Mouse (Mus musculus) gastrocnemius, adult 2 months (tissue): Measurements from ENCODE around the gene Ttc39b. TPM values are rescaled to one million over a fixed set of nuclear protein-coding genes. Genes with fewer than 3 reads are reported as not detected.
"Not testable (repeated sequence)": the region's sequence is repeated elsewhere in the genome, so short reads cannot be mapped to it uniquely, and the experiment has no call there.

Source experiments
- DNase-seq: peaks from one replicate; pipeline ENCODE4 v3.0.0; 2022
- H3K27ac ChIP-seq: fragments of 200-600 bp; 2 replicates; pipeline ENCODE4 v1.8.1; 2022; ENCODE audit warnings: mild to moderate bottlenecking
- H3K4me3 ChIP-seq: fragments of 200-600 bp; 2 replicates; pipeline ENCODE4 v1.8.1; 2022; ENCODE audit warnings: mild to moderate bottlenecking, moderate library complexity
- CTCF ChIP-seq: fragments of 200-600 bp; IDR thresholded peaks from 2 replicates; pipeline ENCODE4 v1.8.1; 2022; ENCODE audit warnings: antibody characterized with exemption, mild to moderate bottlenecking, moderate library complexity
- intact Hi-C: fragments of 180-260 bp; cut with DNase I; formaldehyde crosslinking; loops from one replicate; pipeline ENCODE4 v1.15.1; 2025
- total RNA-seq, 2 experiments: library from RNA; stranded (reverse); gene quantifications; 2 replicates each; pipeline ENCODE4 v1.2.3; 2021

Ttc39b gene
- total RNA-seq, 2 experiments from 2014 or later: 4.0 to 6.9 TPM

DNA sequence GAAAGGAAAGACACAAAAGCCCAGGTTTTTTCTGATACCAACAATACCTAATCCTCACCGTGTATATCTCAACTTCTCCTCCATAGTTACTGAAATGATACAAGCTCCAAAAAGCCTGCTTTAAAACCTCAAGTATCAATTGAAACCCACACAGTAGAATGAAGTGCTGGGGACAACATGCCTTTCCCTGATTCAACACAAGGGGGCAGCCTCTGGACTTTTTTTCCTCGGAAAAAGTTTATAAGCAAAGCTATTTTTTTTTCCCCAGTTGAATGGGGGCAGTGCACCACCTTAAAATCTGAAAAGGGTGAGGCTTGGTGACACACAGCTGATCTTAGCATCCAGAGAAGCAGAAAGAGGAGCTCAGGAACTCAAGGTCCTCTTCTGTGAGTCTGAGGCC lies 62.1 kb downstream of the Ttc39b start:
- peak; percentile 34 for DNase-seq
- peak; percentile 88 for TF ChIP-seq CTCF
- no peak overlapping the region for H3K27ac ChIP-seq
- no peak overlapping the region for H3K4me3 ChIP-seq
- intact Hi-C loops: loop anchor here (2.0 to 5.0 kb wide), 3 partner anchors 60 to 305 kb away; partner anchors contain the start of gene Ttc39b

DNA sequence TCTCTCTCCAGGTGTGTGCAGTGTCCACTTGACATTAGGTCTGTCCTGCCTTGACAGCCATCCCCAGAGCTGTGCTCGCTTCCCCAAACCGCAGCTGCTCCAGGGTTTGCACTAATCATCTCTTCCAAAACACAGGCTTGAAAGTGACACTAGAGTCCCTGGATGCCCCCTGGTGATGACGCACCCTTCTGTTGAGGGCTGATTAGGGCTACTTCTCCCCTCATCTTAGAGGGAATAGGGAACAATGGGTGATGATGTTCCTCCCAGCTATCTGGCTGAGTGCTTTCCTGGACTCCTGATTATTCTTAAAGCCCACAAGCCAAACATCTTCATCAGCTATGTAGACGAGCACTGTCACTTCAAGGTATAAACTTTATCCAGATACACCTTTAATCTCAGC lies 64.4 kb downstream of the Ttc39b start:
- no peak for TF ChIP-seq CTCF
- Histone ChIP-seq H3K27ac (no peak overlapping the region), H3K4me3 (no peak overlapping the region)
- no peak for DNase-seq
- intact Hi-C loops: loop anchor here (5.0 kb wide), 2 partner anchors 63 to 308 kb away; partner anchors contain the start of gene Ttc39b

DNA sequence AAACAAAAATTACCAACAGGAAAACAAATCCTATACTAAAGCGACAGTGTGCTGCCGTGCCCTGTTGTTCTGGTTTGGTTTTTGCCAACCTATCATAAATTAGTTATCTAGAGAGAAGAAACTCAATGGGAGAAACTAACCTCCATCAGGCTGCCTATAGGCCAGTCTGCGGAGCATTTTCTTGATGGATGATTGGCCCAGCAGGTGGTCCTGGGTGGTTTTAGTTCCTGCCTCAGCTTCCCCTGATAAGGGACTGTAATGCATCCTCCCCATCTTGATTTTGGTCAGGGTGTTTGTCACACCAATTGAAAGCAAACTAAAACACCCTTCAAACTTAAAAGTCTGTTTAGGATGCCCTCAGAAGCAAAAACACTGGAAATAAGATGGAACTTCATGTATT lies 65.8 kb downstream of the Ttc39b start:
- no peak for DNase-seq
- TF ChIP-seq CTCF: no peak
- Histone ChIP-seq H3K4me3 (no peak overlapping the region), H3K27ac (no peak overlapping the region)
- intact Hi-C loops: no loop called here

DNA sequence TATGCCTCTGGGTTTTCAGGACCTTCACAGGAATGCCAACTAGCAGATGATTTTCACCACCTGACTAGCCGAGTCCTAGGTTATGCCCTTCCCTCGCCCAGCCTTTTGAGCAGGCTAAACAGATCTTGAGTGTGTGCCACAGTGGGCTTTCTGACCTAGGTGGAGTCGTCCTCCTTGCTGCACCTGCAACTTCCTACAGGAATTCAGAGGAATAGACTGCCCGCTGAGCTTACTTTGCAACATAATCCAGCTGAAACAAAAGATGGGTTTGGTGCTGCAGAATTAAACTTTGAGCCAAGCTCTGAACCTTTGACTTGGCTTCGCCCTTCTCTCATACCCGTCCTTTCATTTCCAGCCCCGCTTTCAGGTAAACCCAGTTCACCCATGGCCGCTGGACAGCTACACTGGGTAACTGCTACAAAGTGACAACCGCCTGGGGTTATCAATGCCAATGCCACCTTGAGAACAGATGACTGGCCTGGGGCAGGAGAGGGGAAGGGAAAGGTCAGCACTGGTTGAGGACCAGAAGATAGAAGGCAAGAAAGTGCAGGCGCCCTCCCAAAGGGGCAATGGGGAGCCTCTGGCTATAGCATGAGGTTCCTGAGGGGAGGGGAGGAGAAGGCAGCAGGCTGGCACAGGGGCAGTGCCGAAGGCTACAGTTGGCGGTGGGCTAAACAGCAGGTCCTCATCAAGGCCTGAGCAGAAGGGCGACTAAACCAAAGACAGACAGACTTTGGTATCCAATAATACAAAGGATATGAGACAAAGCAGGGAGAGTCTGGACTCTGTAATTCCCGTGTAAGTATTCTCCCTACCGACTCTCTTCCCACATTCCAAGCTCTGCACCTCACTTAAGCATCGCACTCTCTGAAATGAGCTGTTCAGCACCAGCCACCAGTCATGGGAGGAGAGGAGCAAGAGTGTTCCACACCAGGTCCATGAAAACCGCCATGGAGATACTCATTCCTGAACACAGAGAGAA lies 66.5 kb downstream of the Ttc39b start:
- DNase-seq: no peak
- no peak overlapping the region for H3K27ac ChIP-seq
- intact Hi-C loops: no loop called here

DNA sequence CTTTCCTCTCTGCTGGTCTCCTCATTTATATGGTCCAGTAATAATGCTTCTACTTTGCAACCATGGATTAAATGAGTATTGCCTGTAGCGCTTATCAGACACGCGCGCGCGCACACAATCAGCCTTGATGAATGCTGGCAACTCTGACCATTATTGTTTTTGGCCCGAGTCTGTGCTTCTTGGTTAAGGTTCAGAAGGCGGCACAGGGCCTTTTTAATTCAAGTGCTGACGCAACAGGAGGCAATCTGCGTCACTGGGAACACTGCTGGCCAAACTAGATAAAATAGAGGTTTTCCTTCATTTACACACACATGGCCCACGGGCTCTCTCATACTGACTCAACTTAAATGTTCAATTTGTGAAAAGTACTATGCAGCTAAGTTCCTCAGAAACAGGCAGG lies 67.3 kb downstream of the Ttc39b start:
- intact Hi-C loops: no loop called here
- DNase-seq: no peak
- Histone ChIP-seq H3K27ac (no peak overlapping the region), H3K4me3 (no peak overlapping the region)
- TF ChIP-seq CTCF: no peak

More for the DNA sequence above, 66.5 kb downstream of the Ttc39b start:
- TF ChIP-seq CTCF: no peak
- no peak overlapping the region for H3K4me3 ChIP-seq

DNA sequence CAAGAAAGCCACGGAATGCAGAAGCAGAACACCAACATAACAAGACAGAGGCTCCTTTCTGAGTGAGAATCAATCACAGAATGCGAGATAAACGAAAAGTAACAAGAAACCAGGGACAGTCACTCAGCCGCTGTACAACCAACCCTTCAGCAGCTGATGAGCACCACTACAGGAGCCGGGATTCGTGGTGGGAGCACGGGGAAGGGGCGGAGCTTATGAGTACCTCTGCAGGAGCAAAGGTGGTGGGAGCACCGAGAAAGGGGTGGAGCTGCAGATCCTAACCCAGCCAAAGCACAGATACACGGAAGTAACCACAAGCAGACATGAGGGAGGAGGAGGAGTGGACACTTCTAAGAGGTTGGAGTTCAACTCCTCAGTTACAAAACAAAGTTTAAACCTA lies 69.1 kb downstream of the Ttc39b start:
- Histone ChIP-seq H3K27ac (no peak overlapping the region), H3K4me3 (no peak overlapping the region)
- intact Hi-C loops: no loop called here
- no peak for TF ChIP-seq CTCF
- no peak for DNase-seq

DNA sequence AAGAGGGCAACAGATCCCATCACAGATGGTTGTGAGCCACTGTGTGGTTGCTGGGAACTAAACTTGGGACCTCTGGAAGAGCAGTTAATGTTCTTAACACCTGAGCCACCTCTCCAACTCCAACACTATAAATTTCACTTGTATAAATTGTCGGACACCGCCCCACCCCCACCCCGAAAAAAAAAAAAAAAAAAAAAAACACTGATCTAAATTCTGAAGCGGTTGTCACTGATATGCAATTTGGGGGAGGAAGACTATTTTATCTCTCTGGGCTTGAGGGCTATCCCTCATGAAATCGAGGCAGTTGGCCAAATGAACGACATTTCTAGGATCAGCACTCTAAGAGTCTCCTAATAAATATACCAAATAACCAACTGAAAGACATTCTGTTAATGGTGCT lies 70.4 kb downstream of the Ttc39b start:
- intact Hi-C loops: no loop called here
- no peak overlapping the region for H3K4me3 ChIP-seq
- DNase-seq: no peak
- TF ChIP-seq CTCF: no peak
- H3K27ac ChIP-seq: no peak overlapping the region

- TF ChIP-seq CTCF: no peak
- no peak for DNase-seq
- no peak overlapping the region for H3K4me3 ChIP-seq
- intact Hi-C loops: no loop called here
- H3K27ac ChIP-seq: no peak overlapping the region
Measured at GRCm38 (mm10) chr4:83243706-83244105, 80.3 kb downstream of the Ttc39b start.

DNA sequence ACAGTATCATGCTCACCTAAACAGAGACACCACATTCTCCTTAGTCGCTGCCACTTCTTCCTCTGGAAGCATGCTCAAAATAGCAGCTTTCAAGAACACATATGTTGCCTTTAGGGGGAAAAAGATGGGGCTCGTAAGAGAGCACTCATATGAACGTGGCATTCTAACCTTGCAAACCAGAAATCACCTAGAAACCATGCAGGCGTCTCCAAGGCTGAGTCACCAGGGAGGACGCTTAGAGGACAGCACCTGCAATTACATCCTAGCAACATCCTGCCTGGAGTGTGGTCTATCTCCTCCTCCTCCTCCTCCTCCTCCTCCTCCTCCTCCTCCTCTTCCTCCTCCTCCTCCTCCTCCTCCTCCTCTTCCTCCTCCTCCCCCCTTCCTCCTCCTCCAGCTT lies 82.4 kb downstream of the Ttc39b start:
- Histone ChIP-seq H3K27ac (no peak overlapping the region), H3K4me3 (no peak overlapping the region)
- no peak for TF ChIP-seq CTCF
- no peak for DNase-seq
- intact Hi-C loops: no loop called here

GRCm38 (mm10) chr4:83237656-83238055 lies 86.4 kb downstream of the Ttc39b start:
- Histone ChIP-seq H3K4me3 (no peak overlapping the region), H3K27ac (no peak overlapping the region)
- no peak for TF ChIP-seq CTCF
- intact Hi-C loops: no loop called here
- no peak for DNase-seq

- intact Hi-C loops, DNase-seq, H3K4me3 ChIP-seq, H3K27ac ChIP-seq: not testable (repeated sequence)
Measured at GRCm38 (mm10) chr4:83235304-83235703, 88.8 kb downstream of the Ttc39b start.

- no peak overlapping the region for H3K4me3 ChIP-seq
- TF ChIP-seq CTCF: no peak
- DNase-seq: no peak
- no peak overlapping the region for H3K27ac ChIP-seq
- intact Hi-C loops: no loop called here
Measured at GRCm38 (mm10) chr4:83234739-83235138, 89.3 kb downstream of the Ttc39b start.

DNA sequence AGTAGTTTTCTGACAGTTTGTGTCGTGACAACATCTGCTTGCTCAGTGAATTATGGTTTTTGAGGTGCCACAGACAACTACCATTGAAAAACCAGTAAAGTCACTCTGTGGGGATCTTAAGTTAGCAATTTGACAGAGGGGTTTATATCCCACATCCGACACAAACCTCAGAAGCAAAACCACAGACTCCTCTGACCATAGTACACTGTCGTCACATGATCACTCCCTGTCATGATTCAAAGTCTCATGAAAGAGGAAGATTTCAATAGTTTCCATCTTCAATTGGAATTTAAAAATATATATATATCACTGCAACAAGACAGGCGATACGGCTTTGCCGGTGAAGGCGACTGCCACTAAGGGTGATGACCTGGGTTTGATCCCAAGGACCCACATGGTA lies 89.9 kb downstream of the Ttc39b start:
- no peak for DNase-seq
- no peak overlapping the region for H3K27ac ChIP-seq
- intact Hi-C loops: no loop called here
- H3K4me3 ChIP-seq: no peak overlapping the region
- TF ChIP-seq CTCF: no peak
